Mouse (Mus musculus): ENCODE results near the gene Lig3. TPM values are rescaled to one million over a fixed set of nuclear protein-coding genes. Genes with fewer than 3 reads are reported as not detected.

The Lig3 gene
- total RNA-seq (2023): 10 to 100 TPM; 21.9 to 23.8 TPM

DNA sequence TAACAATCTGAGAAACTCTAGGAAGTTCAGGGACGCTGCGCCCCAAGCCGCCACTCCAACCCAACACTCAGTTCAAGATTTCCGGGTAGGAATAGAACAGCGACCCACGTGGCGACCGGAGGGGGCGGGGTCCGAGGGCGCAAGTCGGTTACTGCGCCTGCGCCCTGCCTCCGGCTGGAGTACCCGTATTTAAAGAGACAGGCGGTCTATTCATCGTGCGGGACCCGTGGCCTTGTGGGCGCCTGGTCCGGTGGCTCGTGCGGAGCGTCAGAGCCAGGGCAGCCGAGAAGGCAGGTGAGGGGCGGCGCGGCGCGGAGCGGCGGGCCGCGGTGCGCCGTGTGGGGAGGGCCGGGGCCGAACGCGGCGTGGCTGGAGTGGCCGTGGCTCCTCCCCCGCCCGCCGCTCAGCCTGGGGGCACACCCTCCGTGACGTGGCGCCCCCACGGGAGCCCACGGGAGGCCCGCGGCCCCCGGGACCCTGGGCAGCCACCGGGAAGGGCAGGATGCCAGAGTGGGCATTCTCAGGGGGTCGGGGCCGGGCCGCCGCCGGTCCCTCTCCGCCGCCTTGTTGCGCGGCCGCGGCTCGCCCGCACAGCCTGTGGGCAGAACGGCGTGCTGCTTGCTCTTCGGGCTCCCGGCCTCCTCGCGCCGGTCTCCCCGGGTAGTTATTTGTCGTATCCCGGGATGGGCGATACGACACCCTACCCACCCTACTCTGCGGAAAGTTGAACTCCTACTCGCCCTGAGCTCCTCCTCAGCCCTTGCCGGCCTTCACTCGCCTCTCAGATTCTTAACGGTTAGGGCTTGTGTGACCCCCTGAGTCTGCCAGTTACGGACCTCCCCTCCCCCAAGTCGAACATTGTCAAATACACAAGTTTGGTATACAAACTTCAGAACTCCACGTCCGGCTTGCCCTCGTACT, at the start of gene Lig3:
TSS of gene Lig3 (plus strand) at position 126 of the 921 bp plus-strand sequence.

DNA sequence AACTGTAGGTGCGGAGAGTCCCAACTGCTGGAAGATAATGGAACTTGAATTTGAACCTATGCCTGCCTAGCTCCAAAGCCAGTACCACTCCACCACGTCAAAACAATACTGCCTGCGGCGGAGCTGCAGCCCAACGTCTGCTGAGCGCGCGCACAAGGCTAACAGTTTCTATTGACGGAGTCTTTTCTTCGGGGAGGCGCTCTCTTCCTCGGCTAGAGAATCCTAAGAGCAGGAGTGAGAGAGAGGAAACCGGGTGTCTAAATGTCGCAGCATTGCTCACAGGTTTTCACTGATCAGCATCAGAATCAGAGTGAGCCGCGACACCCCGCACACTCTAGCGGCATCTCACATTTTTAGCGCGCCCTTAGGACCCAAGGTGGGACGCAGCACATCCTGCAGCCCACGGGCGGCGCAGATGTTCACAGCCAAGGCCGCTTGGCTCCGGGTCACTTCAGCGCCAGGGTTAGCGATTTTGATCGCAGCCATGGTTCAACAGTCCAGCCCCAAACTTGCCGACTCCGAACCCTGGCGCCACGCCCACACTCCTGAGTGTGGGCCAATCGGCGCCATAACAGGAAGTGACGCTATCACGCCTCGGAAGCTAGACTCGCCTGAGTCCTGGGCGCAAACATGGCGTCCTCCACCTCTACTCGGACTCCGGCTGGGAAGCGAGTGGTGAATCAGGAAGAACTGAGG, 17.0 kb upstream of the Lig3 start, which contains the start of the genes Cct6b and Zfp830:
TSS of gene Cct6b (minus strand) at position 580 of the 696 bp plus-strand sequence.
TSS of gene Zfp830 (plus strand) at position 604 of the 696 bp plus-strand sequence.

Other genes with a start within 250 kb of the Lig3 start
- not detected for gene Cct6b, start 16.8 kb upstream of the Lig3 start, total RNA-seq (2023)
- 10 to 100 TPM; 24.6 to 25.1 TPM for gene Zfp830, start 16.8 kb upstream of the Lig3 start, total RNA-seq (2023)
- gene Rffl, start 90.1 kb downstream of the Lig3 start, total RNA-seq (2023): 10 to 100 TPM; 23.6 to 28.6 TPM
- gene Rad51d, start 109.5 kb downstream of the Lig3 start, total RNA-seq (2023): 10 to 100 TPM; 10.4 to 12.5 TPM
- gene Fndc8, start 111.0 kb downstream of the Lig3 start, total RNA-seq (2023): not detected
- 10 to 100 TPM; 18.0 to 21.9 TPM for gene Nle1, start 127.3 kb downstream of the Lig3 start, total RNA-seq (2023)
- gene Unc45b, start 129.4 kb downstream of the Lig3 start, total RNA-seq (2023): not detected
- 100 to 1,000 TPM; 129 to 144 TPM for gene Slfn5, start 170.2 kb downstream of the Lig3 start, total RNA-seq (2023)
- 10 to 100 TPM; 19.5 to 25.4 TPM for gene Slfn9, start 210.7 kb downstream of the Lig3 start, total RNA-seq (2023)
- gene Slfn8, start 239.7 kb downstream of the Lig3 start, total RNA-seq (2023): 10 to 100 TPM; 36.2 to 41.8 TPM

Measured in monocyte, adult 59 days (primary cell).